Mouse (Mus musculus) lung, adult 2 months (tissue): Measurements from ENCODE around the gene Pla2g1b. TPM values are rescaled to one million over a fixed set of nuclear protein-coding genes. Genes with fewer than 3 reads are reported as not detected.

ENCODE experiments used
- DNase-seq: peaks from one replicate; pipeline ENCODE4 v3.0.0; 2022
- H3K4me1 ChIP-seq: fragments of 200-500 bp; 2 replicates; pipeline ENCODE4 v1.6.1; 2011; ENCODE audit warnings: low read length; ENCODE audit not compliant: control insufficient read depth, insufficient read depth
- H3K4me3 ChIP-seq: fragments of 200-500 bp; replicated peaks from 2 replicates; pipeline ENCODE3; 2011; ENCODE audit warnings: low read depth, mild to moderate bottlenecking, control low read depth, low read length; ENCODE audit errors: extremely low read depth
- CTCF ChIP-seq: fragments of 200-500 bp; IDR thresholded peaks from 2 replicates; pipeline ENCODE4 v1.5.1; 2011; ENCODE audit warnings: mild to moderate bottlenecking, low read length, control low read depth; ENCODE audit not compliant: insufficient read depth
- POLR2A ChIP-seq: fragments of 200-500 bp; IDR thresholded peaks from 2 replicates; pipeline ENCODE4 v1.6.1; 2011; ENCODE audit warnings: low read depth, mild to moderate bottlenecking, control low read depth, low read length, borderline replicate concordance; ENCODE audit errors: extremely low read depth
- WGBS: fragments of 180-500 bp; shearing (Covaris S2); methylation state at CpG from one replicate; pipeline ENCODE4 v1.1.7; 2018; 5-methylcytosine and 5-hydroxymethylcytosine counted together
- polyA plus RNA-seq: library from polyadenylated mRNA; depleted of rRNA; stranded (reverse); fragments of >200 nt; gene quantifications from 2 replicates; pipeline ENCODE4 v1.2.3, GENCODE M21; 2012

Gene Pla2g1b
- polyA plus RNA-seq, 1 experiment: 38.0 TPM

DNA sequence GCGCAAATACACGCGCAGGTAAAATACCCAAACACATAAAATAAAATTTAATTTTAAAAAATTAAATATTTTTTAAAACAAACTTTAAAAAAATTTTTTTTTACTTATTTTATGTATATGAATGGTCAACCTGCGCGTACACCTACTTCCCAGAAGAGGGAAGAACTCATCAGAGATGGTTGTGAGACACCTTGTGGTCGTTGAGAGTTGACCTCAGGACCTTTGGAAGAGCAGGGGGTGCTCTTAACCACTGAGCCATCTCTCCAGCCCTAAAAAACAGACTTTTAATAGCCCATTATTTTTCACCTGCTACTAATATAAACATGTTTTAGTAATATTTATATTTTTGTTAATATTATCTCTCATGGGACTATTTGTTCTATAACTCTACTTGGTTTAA is 17.3 kb downstream of the Pla2g1b start:
- no peak overlapping the region for H3K4me3 ChIP-seq
- H3K4me1 ChIP-seq: 0 out of 2 replicates have a peak, but pooled peaks cover 2% of the 10 kb centered on the region
- 70% methylated on average over 6 of the region's 6 CpGs for WGBS
- TF ChIP-seq POLR2A (no peak), CTCF (no peak)
- DNase-seq: no peak

DNA sequence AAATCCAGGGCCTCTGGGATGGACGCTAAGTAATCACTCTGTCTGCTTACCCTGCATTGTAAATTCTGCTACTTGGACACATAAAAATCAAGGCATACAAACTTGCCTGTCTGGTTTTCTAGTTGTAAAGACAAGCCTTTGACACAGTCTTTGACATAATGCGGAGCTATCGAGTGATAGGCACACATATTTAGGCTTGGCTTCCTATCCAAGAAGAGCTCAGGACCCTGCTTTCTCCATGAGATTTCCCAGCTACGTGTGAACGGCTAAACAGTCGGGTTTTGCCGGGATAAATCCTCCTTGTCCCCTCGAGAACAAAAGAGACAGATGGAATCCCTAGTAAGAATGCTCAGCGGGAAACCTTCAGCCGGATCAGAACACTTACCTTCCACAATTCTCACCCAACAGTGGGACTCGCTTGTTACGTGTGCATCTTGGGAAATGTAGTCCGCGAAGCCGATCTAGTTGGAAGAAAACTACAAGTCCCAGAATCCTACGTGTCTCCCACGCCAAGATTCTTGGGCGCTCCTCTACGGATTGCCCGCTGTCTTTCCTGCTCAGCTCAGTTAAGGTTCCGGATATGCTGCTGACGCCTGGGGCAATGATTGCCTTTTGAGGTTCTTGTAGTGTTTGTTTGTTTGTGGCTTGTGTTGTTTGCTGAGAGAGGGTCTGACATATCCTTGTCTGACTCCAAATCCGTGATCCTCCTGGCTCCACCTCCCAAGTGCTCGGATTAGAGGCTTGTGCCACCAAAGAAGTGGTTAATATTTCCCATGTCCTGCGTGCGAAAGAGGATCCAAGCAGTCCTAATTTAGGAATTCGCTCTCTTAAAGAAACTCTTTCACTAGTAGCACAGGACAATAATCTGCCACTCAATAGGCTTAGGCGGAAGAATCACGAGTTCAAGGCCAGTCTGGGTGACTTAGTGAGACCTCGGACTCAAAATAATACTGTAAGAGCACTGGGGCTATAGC is 18.2 kb downstream of the Pla2g1b start, which contains the start of gene Sirt4:
Sirt4 (minus strand) TSS at position 779 of the 974 bp plus-strand sequence.
- peak; percentile 86; the same call in 1 of the 2 replicates for TF ChIP-seq POLR2A
- no peak for TF ChIP-seq CTCF
- Histone ChIP-seq H3K4me1 (peaks cover 4% of the 10 kb centered on the region; the same call in 1 of the 2 replicates), H3K4me3 (peak within 1 kb of the TSS; percentile 70)
- DNase-seq: peak; percentile 68
- WGBS: 4% methylated on average over 30 of the region's 30 CpGs

DNA sequence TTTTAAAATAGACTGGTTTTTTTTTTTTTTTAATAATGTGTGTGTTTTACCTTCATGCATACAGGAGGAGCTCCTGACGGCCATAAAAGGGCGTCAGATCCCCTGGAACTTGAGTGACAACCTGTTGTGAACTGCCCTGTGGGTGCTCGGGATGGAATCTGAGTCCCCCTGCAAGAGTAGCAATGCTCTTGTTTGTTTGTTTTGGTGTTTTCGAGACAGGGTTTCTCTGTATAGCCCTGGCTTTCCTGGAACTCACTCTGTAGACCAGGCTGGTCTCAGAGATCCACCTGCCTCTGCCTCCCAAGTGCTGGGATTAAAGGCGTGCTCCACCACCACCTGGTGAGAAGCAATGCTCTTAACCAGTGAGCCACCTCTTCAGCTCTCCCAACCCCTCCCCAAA is 18.9 kb downstream of the Pla2g1b start:
- 56% methylated on average over 5 of the region's 5 CpGs for WGBS
- Histone ChIP-seq H3K4me3 (no peak overlapping the region), H3K4me1 (peaks cover 4% of the 10 kb centered on the region; the same call in 1 of the 2 replicates)
- DNase-seq: no peak
- TF ChIP-seq CTCF (no peak), POLR2A (no peak)

DNA sequence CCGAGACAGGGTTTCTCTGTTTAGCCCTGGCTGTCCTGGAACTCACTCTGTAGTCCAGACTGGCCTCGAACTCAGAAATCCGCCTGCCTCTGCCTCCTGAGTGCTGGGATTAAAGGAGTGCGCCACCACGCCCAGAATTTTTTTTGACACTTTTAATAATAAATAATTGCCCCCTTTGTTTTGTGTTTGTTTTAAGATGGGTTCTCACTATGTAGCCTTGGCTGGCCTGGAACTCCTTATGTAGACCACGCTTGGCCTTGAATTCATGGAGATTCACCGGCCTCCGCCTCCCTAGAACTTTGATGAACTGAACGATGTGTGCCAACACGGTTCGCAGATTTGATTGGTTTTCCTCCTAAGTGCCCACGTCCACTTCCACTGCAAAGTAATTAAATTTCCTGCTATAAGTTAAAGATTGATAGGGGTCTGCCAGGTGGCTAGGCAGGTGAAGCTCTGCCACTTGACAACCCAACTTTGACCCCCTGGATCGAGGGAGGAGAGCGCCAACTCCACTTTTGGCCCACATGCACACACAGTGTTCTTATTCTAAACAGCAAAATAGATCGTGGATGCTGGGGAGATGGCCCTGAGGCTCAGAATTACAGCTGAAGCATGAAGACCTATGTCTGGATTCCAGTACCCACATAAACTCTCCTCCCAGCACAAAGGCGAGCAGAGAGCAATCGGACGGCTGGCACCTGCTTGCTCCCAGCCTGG is 19.6 kb downstream of the Pla2g1b start:
- no peak overlapping the region for H3K4me3 ChIP-seq
- WGBS: 76% methylated on average over 18 of the region's 18 CpGs
- DNase-seq: no peak
- peaks cover 4% of the 10 kb centered on the region; the same call in 1 of the 2 replicates for H3K4me1 ChIP-seq
- TF ChIP-seq CTCF (no peak), POLR2A (no peak)

DNA sequence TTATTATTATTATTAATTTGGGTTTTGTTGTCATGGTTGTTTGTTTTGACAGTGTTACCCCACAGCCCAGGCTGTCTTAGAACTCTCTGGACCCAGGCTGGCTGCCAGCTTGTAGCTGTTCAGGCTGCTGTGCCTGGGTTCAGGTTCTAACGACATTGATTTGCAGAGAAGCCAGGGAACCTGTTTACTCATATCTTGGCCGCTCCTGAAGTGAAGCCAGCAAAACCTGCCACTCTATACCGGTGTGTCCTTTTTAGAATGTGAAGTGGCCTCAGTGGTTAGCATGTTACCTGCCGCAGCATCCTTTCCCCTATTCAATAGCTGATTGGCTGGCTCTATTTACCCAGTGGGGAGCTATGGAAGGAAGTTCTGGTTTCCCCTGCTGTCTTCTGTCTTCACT is 20.7 kb downstream of the Pla2g1b start:
- DNase-seq: no peak
- TF ChIP-seq POLR2A: no peak
- no peak for TF ChIP-seq CTCF
- no peak overlapping the region for H3K4me3 ChIP-seq
- H3K4me1 ChIP-seq: peaks cover 5% of the 10 kb centered on the region; the same call in 1 of the 2 replicates
- 43% methylated on average over 4 of the region's 4 CpGs for WGBS

DNA sequence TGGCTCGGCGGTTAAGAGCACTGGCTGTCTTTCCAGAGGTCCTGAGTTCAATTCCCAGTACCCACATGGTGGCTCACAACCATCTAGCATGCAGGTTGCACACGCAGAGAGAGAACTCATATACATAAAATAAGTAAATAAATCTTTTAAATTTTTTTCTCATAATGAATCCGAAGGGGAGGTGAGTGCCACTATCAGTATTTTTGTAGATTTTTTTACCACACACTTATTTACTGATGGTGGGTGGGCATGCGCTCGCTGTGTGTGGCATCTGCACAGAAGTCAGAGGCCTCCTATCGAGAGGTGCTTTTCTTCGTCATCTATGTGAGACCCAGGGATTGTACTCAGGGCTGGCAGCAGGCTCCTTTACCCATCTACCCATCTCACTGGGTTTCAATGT is 21.3 kb downstream of the Pla2g1b start:
- peaks cover 8% of the 10 kb centered on the region for H3K4me1 ChIP-seq
- DNase-seq: no peak
- WGBS: 83% methylated on average over 8 of the region's 8 CpGs
- H3K4me3 ChIP-seq: no peak overlapping the region
- TF ChIP-seq CTCF (no peak), POLR2A (no peak)

DNA sequence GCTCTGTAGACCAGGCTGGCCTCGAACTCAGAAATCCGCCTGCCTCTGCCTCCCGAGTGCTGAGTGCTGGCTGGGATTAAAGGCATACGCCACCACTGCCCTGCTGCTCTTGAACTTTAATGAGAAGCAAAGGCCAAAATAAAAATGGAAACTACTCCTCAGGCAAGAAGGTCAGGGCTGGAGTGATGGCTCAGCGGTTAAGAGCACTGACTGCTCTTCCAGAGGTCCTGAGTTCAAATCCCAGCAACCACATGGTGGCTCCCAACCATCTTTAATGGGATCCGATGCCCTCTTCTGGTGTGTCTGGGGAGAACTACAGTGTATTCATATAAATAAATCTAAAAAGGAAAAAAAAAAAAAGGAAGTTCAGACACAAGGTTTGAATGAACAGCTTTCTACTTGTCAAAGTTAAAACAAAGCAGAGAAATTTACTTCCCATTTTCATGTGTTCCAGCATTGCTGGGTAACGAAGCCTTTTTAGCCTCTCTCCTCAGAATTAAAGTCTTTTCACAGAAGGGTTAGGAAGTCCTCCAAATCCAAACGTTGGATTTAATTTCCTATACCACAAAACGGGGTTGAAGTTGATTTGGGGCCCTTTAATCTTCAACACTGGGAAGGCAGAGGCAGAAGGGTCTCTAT is 22.0 kb downstream of the Pla2g1b start:
- no peak for DNase-seq
- no peak for TF ChIP-seq CTCF
- Histone ChIP-seq H3K4me3 (no peak overlapping the region), H3K4me1 (peaks cover 8% of the 10 kb centered on the region)
- 70% methylated on average over 9 of the region's 9 CpGs for WGBS

DNA sequence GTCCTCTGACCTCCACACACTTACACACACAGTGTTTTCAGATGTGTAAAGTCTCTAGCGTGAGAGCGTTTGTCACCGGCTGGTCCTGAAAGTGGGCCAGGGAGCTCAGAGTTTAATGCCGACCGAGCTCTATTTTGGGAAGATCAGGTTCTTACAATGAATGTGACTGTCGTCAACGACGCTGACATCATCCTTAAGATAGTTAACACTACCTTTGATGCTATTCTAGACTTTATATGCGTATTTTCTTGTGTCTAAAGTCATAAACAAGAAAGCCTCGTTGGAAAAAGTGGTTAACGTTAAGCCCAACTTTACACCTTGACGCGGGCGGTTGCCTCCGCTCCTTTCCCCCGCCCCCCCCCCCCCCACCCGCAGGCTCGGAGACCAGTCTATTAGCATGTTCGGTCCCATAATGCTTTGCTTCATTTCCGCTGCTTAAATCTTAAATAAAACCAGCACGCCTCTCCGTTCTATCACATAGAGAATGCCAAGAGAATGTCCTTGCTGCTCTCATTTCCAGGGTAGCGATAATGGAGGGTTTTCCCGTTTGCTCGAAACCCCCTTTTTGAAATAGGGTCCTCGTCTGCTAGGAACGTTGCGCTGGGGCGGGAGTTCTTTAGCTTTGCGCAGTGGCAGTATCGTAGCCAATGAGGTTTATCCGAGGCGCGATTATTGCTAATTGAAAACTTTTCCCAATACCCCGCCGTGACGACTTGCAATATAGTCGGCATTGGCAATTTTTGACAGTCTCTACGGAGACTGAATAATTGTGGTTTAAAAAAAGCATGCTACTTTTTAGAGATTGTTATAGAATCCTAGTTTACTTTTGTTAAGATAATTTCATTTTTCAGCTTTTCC is 23.0 kb downstream of the Pla2g1b start:
- DNase-seq: peak; percentile 86
- H3K4me3 ChIP-seq: peak overlapping the region; percentile 80
- WGBS: under 1% methylated on average over 38 of the region's 39 CpGs
- TF ChIP-seq CTCF (no peak), POLR2A (peak; percentile 99)
- H3K4me1 ChIP-seq: peaks cover 6% of the 10 kb centered on the region
